Mouse (Mus musculus): Measurements from ENCODE around the gene Spin2g. TPM values are rescaled to one million over a fixed set of nuclear protein-coding genes. Genes with fewer than 3 reads are reported as not detected.
"Not testable (repeated sequence)": the region's sequence is repeated elsewhere in the genome, so short reads cannot be mapped to it uniquely, and the experiment has no call there.

Gene Spin2g
- not detected for total RNA-seq (2021)

- intact Hi-C loops (cut with DNase I); DNase-seq (ENCODE audit: extremely low spot score in 1 of 2, low spot score in 2 of 2): not testable (repeated sequence)
These were observed at the start of gene Spin2g for GRCm38 (mm10) chrX:34238633-34239032. Gene Spin2g, minus strand, starts transcription at chrX:34238733.

Other genes with a start within 250 kb of the Spin2g start
- not detected for gene Btbd35f9, start 77.2 kb downstream of the Spin2g start, total RNA-seq (2021)
- gene Btbd35f8, start 211.8 kb upstream of the Spin2g start, total RNA-seq (2021), result not detected

Measured in left cerebral cortex, postnatal 10 days (tissue).